Mouse (Mus musculus) forebrain, embryonic 13.5 days (tissue): ENCODE measurements around the gene Fam32a. TPM values are rescaled to one million over a fixed set of nuclear protein-coding genes. Genes with fewer than 3 reads are reported as not detected.

Experiments
- ATAC-seq: fragments of 200-750 bp; cut with Nextera tagmentation; 2 replicates; pipeline ENCODE4 v1.8.0; 2017
- H3K27ac ChIP-seq: fragments of 300-500 bp; sonication (generic); 2 replicates; pipeline ENCODE4 v1.5.1; 2015; ENCODE audit warnings: inconsistent platforms, mild to moderate bottlenecking, moderate library complexity
- H3K27me3 ChIP-seq: fragments of 300-500 bp; sonication (generic); 2 replicates; pipeline ENCODE4 v1.6.1; 2015; ENCODE audit warnings: mild to moderate bottlenecking, inconsistent platforms
- H3K36me3 ChIP-seq: fragments of 300-500 bp; sonication (generic); 2 replicates; pipeline ENCODE4 v1.6.1; 2015; ENCODE audit warnings: mild to moderate bottlenecking, inconsistent platforms; ENCODE audit not compliant: poor library complexity, severe bottlenecking
- H3K4me1 ChIP-seq: fragments of 300-500 bp; sonication (generic); 2 replicates; pipeline ENCODE4 v1.6.1; 2015; ENCODE audit warnings: inconsistent platforms
- H3K4me2 ChIP-seq: fragments of 300-500 bp; sonication (generic); 2 replicates; pipeline ENCODE4 v1.6.1; 2015; ENCODE audit warnings: inconsistent platforms, mild to moderate bottlenecking, moderate library complexity
- H3K4me3 ChIP-seq: fragments of 300-500 bp; sonication (generic); 2 replicates; pipeline ENCODE4 v1.5.1; 2015; ENCODE audit warnings: mild to moderate bottlenecking, inconsistent platforms
- H3K9ac ChIP-seq: fragments of 300-500 bp; sonication (generic); 2 replicates; pipeline ENCODE4 v1.6.1; 2015; ENCODE audit warnings: mild to moderate bottlenecking, inconsistent platforms
- H3K9me3 ChIP-seq: fragments of 300-500 bp; sonication (generic); replicated peaks from 2 replicates; pipeline ENCODE4 v1.6.1; 2016; ENCODE audit warnings: inconsistent platforms
- WGBS: fragments of 180-500 bp; shearing (Covaris S2); methylation state at CpG from one replicate; pipeline ENCODE4 v1.1.7; 2015; 5-methylcytosine and 5-hydroxymethylcytosine counted together
- polyA plus RNA-seq: library from polyadenylated mRNA; unstranded; fragments of >200 nt; fragmentation: Nextera tagmentation; extraction: Ambion mirVana; gene quantifications from 2 replicates; pipeline ENCODE4 v1.2.1, GENCODE M21; 2015

Gene Fam32a
- polyA plus RNA-seq, 1 experiment from 2014 or later, result 103 TPM

GRCm38 (mm10) chr8:72244610-72245009 lies 25.1 kb downstream of the Fam32a start:
- H3K27me3 ChIP-seq, result no peaks in the 10 kb centered on the region
- no peaks in the 10 kb centered on the region for H3K9me3 ChIP-seq
- no peak overlapping the region for H3K27ac ChIP-seq
- no peak overlapping the region for H3K9ac ChIP-seq
- H3K4me2 ChIP-seq, result no peak overlapping the region
- WGBS, result 93% methylated on average over 2 of the region's 2 CpGs
- H3K36me3 ChIP-seq, result peaks cover 60% of the 10 kb centered on the region
- no peak overlapping the region for H3K4me3 ChIP-seq
- H3K4me1 ChIP-seq, result peaks cover 22% of the 10 kb centered on the region
- ATAC-seq, result no peak

- Histone ChIP-seq H3K27ac (no peak overlapping the region), H3K36me3 (peaks cover 45% of the 10 kb centered on the region), H3K9me3 (no peaks in the 10 kb centered on the region), H3K4me2 (no peak overlapping the region), H3K9ac (no peak overlapping the region), H3K4me3 (no peak overlapping the region), H3K27me3 (no peaks in the 10 kb centered on the region), H3K4me1 (no peaks in the 10 kb centered on the region)
- WGBS, result 52% methylated on average over 7 of the region's 7 CpGs
- peak; percentile 17; the same call in 1 of the 2 replicates for ATAC-seq
These were observed 37.8 kb downstream of the Fam32a start for GRCm38 (mm10) chr8:72257171-72257901.

- no peak overlapping the region for H3K4me3 ChIP-seq
These were observed 38.3 kb downstream of the Fam32a start for GRCm38 (mm10) chr8:72257902-72258238.

GRCm38 (mm10) chr8:72259862-72260261 lies 40.3 kb downstream of the Fam32a start:
- H3K36me3 ChIP-seq, result peaks cover 20% of the 10 kb centered on the region
- no peak overlapping the region for H3K27ac ChIP-seq
- no peak overlapping the region for H3K4me3 ChIP-seq
- H3K27me3 ChIP-seq, result no peaks in the 10 kb centered on the region
- H3K4me2 ChIP-seq, result no peak overlapping the region
- ATAC-seq, result no peak
- WGBS, result 68% methylated on average over 2 of the region's 2 CpGs
- no peak overlapping the region for H3K9ac ChIP-seq
- no peaks in the 10 kb centered on the region for H3K4me1 ChIP-seq
- no peaks in the 10 kb centered on the region for H3K9me3 ChIP-seq

More at GRCm38 (mm10) chr8:72257902-72258238, 38.3 kb downstream of the Fam32a start:
- no peaks in the 10 kb centered on the region for H3K9me3 ChIP-seq
- H3K27ac ChIP-seq, result no peak overlapping the region
- H3K36me3 ChIP-seq, result peaks cover 40% of the 10 kb centered on the region
- 96% methylated on average over 1 of the region's 1 CpGs for WGBS
- H3K9ac ChIP-seq, result no peak overlapping the region
- no peak overlapping the region for H3K4me2 ChIP-seq
- ATAC-seq, result no peak
- H3K4me1 ChIP-seq, result no peaks in the 10 kb centered on the region
- H3K27me3 ChIP-seq, result no peaks in the 10 kb centered on the region

- Histone ChIP-seq H3K36me3 (peaks cover 13% of the 10 kb centered on the region), H3K27ac (no peak overlapping the region), H3K4me1 (no peaks in the 10 kb centered on the region), H3K4me2 (no peak overlapping the region), H3K9me3 (no peaks in the 10 kb centered on the region), H3K4me3 (no peak overlapping the region), H3K9ac (no peak overlapping the region), H3K27me3 (no peaks in the 10 kb centered on the region)
- 0 out of 2 replicates have a peak, but pooled peaks have one; percentile 6 for ATAC-seq
- 59% methylated on average over 4 of the region's 4 CpGs for WGBS
These were observed 41.1 kb downstream of the Fam32a start for GRCm38 (mm10) chr8:72260585-72260984.

- Histone ChIP-seq H3K27ac (no peak overlapping the region), H3K27me3 (no peaks in the 10 kb centered on the region), H3K4me2 (no peak overlapping the region), H3K9me3 (no peaks in the 10 kb centered on the region), H3K36me3 (peaks cover 9% of the 10 kb centered on the region), H3K9ac (no peak overlapping the region), H3K4me3 (no peak overlapping the region), H3K4me1 (no peaks in the 10 kb centered on the region)
- 32% methylated on average over 2 of the region's 2 CpGs for WGBS
- ATAC-seq, result peak; percentile 67
These were observed 41.5 kb downstream of the Fam32a start for GRCm38 (mm10) chr8:72261019-72261418.

- Histone ChIP-seq H3K4me3 (no peak overlapping the region), H3K9ac (no peak overlapping the region), H3K27me3 (no peaks in the 10 kb centered on the region), H3K36me3 (peaks cover 9% of the 10 kb centered on the region), H3K9me3 (no peaks in the 10 kb centered on the region), H3K27ac (no peak overlapping the region), H3K4me2 (no peak overlapping the region), H3K4me1 (no peaks in the 10 kb centered on the region)
- ATAC-seq, result no peak
These were observed 41.9 kb downstream of the Fam32a start for GRCm38 (mm10) chr8:72261431-72261830.

- WGBS, result 44% methylated on average over 5 of the region's 5 CpGs
- no peaks in the 10 kb centered on the region for H3K27me3 ChIP-seq
- peaks cover 5% of the 10 kb centered on the region for H3K36me3 ChIP-seq
- H3K4me3 ChIP-seq, result no peak overlapping the region
- H3K4me2 ChIP-seq, result no peak overlapping the region
- no peak overlapping the region for H3K27ac ChIP-seq
- H3K9ac ChIP-seq, result no peak overlapping the region
- no peaks in the 10 kb centered on the region for H3K4me1 ChIP-seq
- H3K9me3 ChIP-seq, result 0 out of 2 replicates have a peak, but pooled peaks cover 3% of the 10 kb centered on the region
- ATAC-seq, result no peak
These were observed 42.3 kb downstream of the Fam32a start for GRCm38 (mm10) chr8:72261872-72262271.

GRCm38 (mm10) chr8:72262756-72263155 lies 43.2 kb downstream of the Fam32a start:
- 93% methylated on average over 2 of the region's 2 CpGs for WGBS
- Histone ChIP-seq H3K4me3 (no peak overlapping the region), H3K27ac (no peak overlapping the region), H3K4me2 (no peak overlapping the region), H3K4me1 (no peaks in the 10 kb centered on the region), H3K9ac (no peak overlapping the region), H3K27me3 (no peaks in the 10 kb centered on the region), H3K9me3 (0 out of 2 replicates have a peak, but pooled peaks cover 4% of the 10 kb centered on the region), H3K36me3 (no peaks in the 10 kb centered on the region)
- no peak for ATAC-seq

- Histone ChIP-seq H3K4me3 (no peak overlapping the region), H3K9me3 (0 out of 2 replicates have a peak, but pooled peaks cover 4% of the 10 kb centered on the region), H3K9ac (no peak overlapping the region), H3K27ac (no peak overlapping the region), H3K4me2 (no peak overlapping the region), H3K36me3 (no peaks in the 10 kb centered on the region), H3K4me1 (no peaks in the 10 kb centered on the region), H3K27me3 (no peaks in the 10 kb centered on the region)
- WGBS, result 70% methylated on average over 7 of the region's 7 CpGs
- ATAC-seq, result no peak
These were observed 43.9 kb downstream of the Fam32a start for GRCm38 (mm10) chr8:72263451-72263850.

GRCm38 (mm10) chr8:72265342-72265741 lies 45.8 kb downstream of the Fam32a start:
- no peak overlapping the region for H3K9ac ChIP-seq
- H3K4me1 ChIP-seq, result no peaks in the 10 kb centered on the region
- no peak overlapping the region for H3K27ac ChIP-seq
- no peak overlapping the region for H3K4me2 ChIP-seq
- ATAC-seq, result no peak
- no peaks in the 10 kb centered on the region for H3K27me3 ChIP-seq
- no peaks in the 10 kb centered on the region for H3K36me3 ChIP-seq
- 0 out of 2 replicates have a peak, but pooled peaks cover 4% of the 10 kb centered on the region for H3K9me3 ChIP-seq
- WGBS, result 63% methylated on average over 6 of the region's 7 CpGs
- H3K4me3 ChIP-seq, result no peak overlapping the region

GRCm38 (mm10) chr8:72266671-72267070 lies 47.1 kb downstream of the Fam32a start:
- H3K27ac ChIP-seq, result no peak overlapping the region

GRCm38 (mm10) chr8:72267106-72267505 lies 47.6 kb downstream of the Fam32a start:
- Histone ChIP-seq H3K4me2 (no peak overlapping the region), H3K9me3 (0 out of 2 replicates have a peak, but pooled peaks cover 4% of the 10 kb centered on the region), H3K4me3 (no peak overlapping the region), H3K27me3 (no peaks in the 10 kb centered on the region), H3K27ac (no peak overlapping the region), H3K36me3 (no peaks in the 10 kb centered on the region), H3K4me1 (no peaks in the 10 kb centered on the region), H3K9ac (no peak overlapping the region)
- WGBS, result 98% methylated on average over 8 of the region's 8 CpGs
- no peak for ATAC-seq

More at GRCm38 (mm10) chr8:72266671-72267070, 47.1 kb downstream of the Fam32a start:
- no peak for ATAC-seq
- no peaks in the 10 kb centered on the region for H3K4me1 ChIP-seq
- 0 out of 2 replicates have a peak, but pooled peaks cover 4% of the 10 kb centered on the region for H3K9me3 ChIP-seq
- no peaks in the 10 kb centered on the region for H3K36me3 ChIP-seq
- H3K4me2 ChIP-seq, result no peak overlapping the region
- no peak overlapping the region for H3K4me3 ChIP-seq
- H3K9ac ChIP-seq, result no peak overlapping the region
- no peaks in the 10 kb centered on the region for H3K27me3 ChIP-seq
